In genomic region chr12:47599191-47599590, GRCm38 (mm10) we compare ENCODE assay signal across 27 mouse cellular contexts.
DNase-seq lines count a peak whose midpoint lies in the region; ATAC-seq and TF ChIP-seq lines count a peak whose summit lies in the region.
"Had no signal": no experiment of that assay in that cellular context is flagged by ENCODE, and none has a peak within 500 bp of the region (broad histone marks: within the 10 kb centered on the region; RNA-seq: fewer than 3 reads in every experiment).

No protein-coding gene starts in this region.

- H3K27ac ChIP-seq in forebrain, embryonic 14.5 days (ENCODE audit: low read depth, low read length) = no peak overlapping the region
- H3K27ac ChIP-seq in forebrain, embryonic 11.5 days (ENCODE audit: low read depth, low read length) = no peak overlapping the region
- H3K27ac ChIP-seq: embryonic facial prominence, embryonic 13.5 days; embryonic facial prominence, embryonic 15.5 days; forebrain, embryonic 10.5 days; forebrain, embryonic 13.5 days had no signal

- H3K9me3 ChIP-seq in forebrain, embryonic 14.5 days (replicated peaks; ENCODE audit: control insufficient read depth, low read length) = no peaks in the 10 kb centered on the region
- no peaks in the 10 kb centered on the region for H3K9me3 ChIP-seq in forebrain, embryonic 11.5 days (ENCODE audit: control insufficient read depth, low read length)
- H3K9me3 ChIP-seq: embryonic facial prominence, embryonic 13.5 days; embryonic facial prominence, embryonic 15.5 days; forebrain, embryonic 10.5 days; forebrain, embryonic 13.5 days; G1E had no signal

- peak; percentile 59 for DNase-seq in forebrain, embryonic 14.5 days (ENCODE audit: low spot score)
- no peak for DNase-seq in forebrain, embryonic 11.5 days (ENCODE audit: low spot score)
- peak; percentile 2 for DNase-seq in brain, adult 2 months (ENCODE audit: low read depth, low spot score)
- peak; percentile 30 for DNase-seq in brain, embryonic 18.5 days (ENCODE audit: low read depth, low spot score)
- DNase-seq in thymus, adult 18-20 months = no peak
- no peak for DNase-seq in lung, adult 2 months
- DNase-seq: adrenal gland, adult 8-10 months; adrenal gland, postnatal 14 days; adrenal gland, postnatal 36 days; B cell, adult 2 months; cerebellum, adult 11 months; cerebellum, adult 18-20 months; cerebellum, adult 8-10 months; cerebellum, adult 9-11 months; cerebellum, postnatal 14 days; cerebellum, postnatal 36 days; embryo, embryonic 11 days had no signal

- H3K4me3 ChIP-seq in forebrain, embryonic 14.5 days (ENCODE audit: low read depth, low read length) = no peak overlapping the region
- no peak overlapping the region for H3K4me3 ChIP-seq in forebrain, embryonic 11.5 days (ENCODE audit: low read depth, low read length)
- no peak overlapping the region for H3K4me3 ChIP-seq in lung, adult 2 months (replicated peaks; ENCODE audit: extremely low read depth, low read depth, low read length)
- H3K4me3 ChIP-seq: embryonic facial prominence, embryonic 13.5 days; embryonic facial prominence, embryonic 15.5 days; erythroblast, embryonic 14.5 days; forebrain, embryonic 10.5 days; forebrain, embryonic 13.5 days had no signal

- no peaks in the 10 kb centered on the region for H3K27me3 ChIP-seq in forebrain, embryonic 14.5 days (replicated peaks; ENCODE audit: control insufficient read depth, insufficient read depth, low read length)
- H3K27me3 ChIP-seq in forebrain, embryonic 11.5 days (ENCODE audit: control insufficient read depth, insufficient read depth, low read length) = no peaks in the 10 kb centered on the region
- H3K27me3 ChIP-seq: CH12.LX; embryonic facial prominence, embryonic 13.5 days; embryonic facial prominence, embryonic 15.5 days; forebrain, embryonic 13.5 days; Patski had no signal

- H3K9ac ChIP-seq in forebrain, embryonic 14.5 days (ENCODE audit: low read length) = no peak overlapping the region
- no peak overlapping the region for H3K9ac ChIP-seq in forebrain, embryonic 11.5 days (ENCODE audit: low read length)
- H3K9ac ChIP-seq: embryonic facial prominence, embryonic 13.5 days; embryonic facial prominence, embryonic 15.5 days; forebrain, embryonic 13.5 days had no signal

- no peak for ATAC-seq in forebrain, embryonic 14.5 days
- ATAC-seq in forebrain, embryonic 11.5 days (replicated peaks; ENCODE audit: low FRiP score) = no peak
- ATAC-seq: activated CD4-positive, CD25-positive, alpha-beta regulatory T cell, adult 4 months; CD4-positive, CD25-positive, alpha-beta regulatory T cell, adult 4 months; forebrain, embryonic 13.5 days; Patski had no signal

- WGBS in forebrain, embryonic 14.5 days = 65% methylated on average over 4 of the region's 4 CpGs
- 83% methylated on average over 4 of the region's 4 CpGs for WGBS in forebrain, embryonic 11.5 days
- 76% methylated on average over 4 of the region's 4 CpGs for WGBS in lung, adult 2 months

- H3K4me2 ChIP-seq in forebrain, embryonic 14.5 days (ENCODE audit: low read length) = no peak overlapping the region
- no peak overlapping the region for H3K4me2 ChIP-seq in forebrain, embryonic 11.5 days (ENCODE audit: low read depth, low read length, severe bottlenecking)
- H3K4me2 ChIP-seq: embryonic facial prominence, embryonic 13.5 days; embryonic facial prominence, embryonic 15.5 days; forebrain, embryonic 13.5 days had no signal

- TF ChIP-seq POLR2A in lung, adult 2 months (IDR thresholded peaks at IDR 0.05; ENCODE audit: borderline replicate concordance, extremely low read depth, low read depth, low read length) = no peak

- TF ChIP-seq CTCF in lung, adult 2 months (IDR thresholded peaks at IDR 0.05; ENCODE audit: insufficient read depth, low read length) = no peak

- no peaks in the 10 kb centered on the region for H3K4me1 ChIP-seq in forebrain, embryonic 14.5 days (ENCODE audit: control insufficient read depth, insufficient read depth, low read length)
- no peaks in the 10 kb centered on the region for H3K4me1 ChIP-seq in forebrain, embryonic 11.5 days (replicated peaks; ENCODE audit: control insufficient read depth, insufficient read depth, low read length)
- H3K4me1 ChIP-seq in lung, adult 2 months (ENCODE audit: control insufficient read depth, insufficient read depth, low read length) = no peaks in the 10 kb centered on the region
- H3K4me1 ChIP-seq: embryonic facial prominence, embryonic 13.5 days; embryonic facial prominence, embryonic 15.5 days; forebrain, embryonic 10.5 days; forebrain, embryonic 13.5 days had no signal

- H3K36me3 ChIP-seq in forebrain, embryonic 14.5 days (ENCODE audit: control insufficient read depth, insufficient read depth, low read length) = no peaks in the 10 kb centered on the region
- no peaks in the 10 kb centered on the region for H3K36me3 ChIP-seq in forebrain, embryonic 11.5 days (ENCODE audit: control insufficient read depth, insufficient read depth, low read length)
- H3K36me3 ChIP-seq: embryonic facial prominence, embryonic 13.5 days; embryonic facial prominence, embryonic 15.5 days; forebrain, embryonic 10.5 days; G1E had no signal

Comparison
In these comparisons a context has a peak if more than half of its experiments do, and no peak if none do; other contexts are left out.
1. DNase-seq: peak in forebrain, embryonic 14.5 days (single experiment), brain, adult 2 months (single experiment) and brain, embryonic 18.5 days (single experiment); none in forebrain, embryonic 11.5 days (single experiment), thymus, adult 18-20 months (0 of 2) and lung, adult 2 months (single experiment).